Mouse (Mus musculus) limb, embryonic 11.5 days (tissue): ENCODE measurements around the gene C1rb. TPM values are rescaled to one million over a fixed set of nuclear protein-coding genes. Genes with fewer than 3 reads are reported as not detected.
"Not testable (repeated sequence)": the region's sequence is repeated elsewhere in the genome, so short reads cannot be mapped to it uniquely, and the experiment has no call there.

ENCODE experiments used
- ATAC-seq: fragments of 200-750 bp; cut with Nextera tagmentation; 2 replicates; pipeline ENCODE4 v1.8.0; 2017; ENCODE audit warnings: low read depth; ENCODE audit not compliant: insufficient number of reproducible peaks, low FRiP score, low TSS enrichment
- DNase-seq: peaks from one replicate; pipeline ENCODE4 v3.0.0-alpha.2; 2015; ENCODE audit warnings: low spot score
- H3K27ac ChIP-seq: fragments of 300-500 bp; sonication (generic); replicated peaks from 2 replicates; pipeline ENCODE4 v1.5.1; 2014; ENCODE audit warnings: low read depth, mild to moderate bottlenecking, low read length
- H3K27me3 ChIP-seq: fragments of 300-500 bp; sonication (generic); 2 replicates; pipeline ENCODE4 v1.6.1; 2014; ENCODE audit warnings: mild to moderate bottlenecking, low read length, mixed read lengths; ENCODE audit not compliant: control insufficient read depth, insufficient read depth
- H3K36me3 ChIP-seq: fragments of 300-500 bp; sonication (generic); 2 replicates; pipeline ENCODE4 v1.6.1; 2014; ENCODE audit warnings: mild to moderate bottlenecking, low read length, moderate library complexity, mixed read lengths; ENCODE audit not compliant: control insufficient read depth, insufficient read depth
- H3K4me1 ChIP-seq: fragments of 300-500 bp; sonication (generic); 2 replicates; pipeline ENCODE4 v1.6.1; 2014; ENCODE audit warnings: low read length, mixed read lengths; ENCODE audit not compliant: control insufficient read depth, insufficient read depth
- H3K4me2 ChIP-seq: fragments of 300-500 bp; sonication (generic); 2 replicates; pipeline ENCODE4 v1.6.1; 2014; ENCODE audit warnings: low read depth, mild to moderate bottlenecking, moderate library complexity; ENCODE audit not compliant: severe bottlenecking
- H3K4me3 ChIP-seq: fragments of 300-500 bp; sonication (generic); 2 replicates; pipeline ENCODE4 v1.5.1; 2014; ENCODE audit warnings: low read depth, low read length
- H3K9ac ChIP-seq: fragments of 300-500 bp; sonication (generic); 2 replicates; pipeline ENCODE4 v1.6.1; 2014; ENCODE audit warnings: mild to moderate bottlenecking, low read length
- H3K9me3 ChIP-seq: fragments of 300-500 bp; sonication (generic); 2 replicates; pipeline ENCODE4 v1.6.1; 2016; ENCODE audit warnings: low read length; ENCODE audit not compliant: control insufficient read depth
- WGBS: fragments of 180-500 bp; shearing (Covaris S2); extraction: QIAGEN DNeasy Blood & Tissue Kit; methylation state at CpG from one replicate; pipeline ENCODE4 v1.1.7; 2014; 5-methylcytosine and 5-hydroxymethylcytosine counted together
- polyA plus RNA-seq: library from polyadenylated mRNA; unstranded; fragments of >200 nt; fragmentation: Nextera tagmentation; extraction: Ambion mirVana; gene quantifications from 2 replicates; pipeline ENCODE4 v1.2.1, GENCODE M21; 2014

The C1rb gene
- polyA plus RNA-seq, 1 experiment from 2014 or later: not detected

DNA sequence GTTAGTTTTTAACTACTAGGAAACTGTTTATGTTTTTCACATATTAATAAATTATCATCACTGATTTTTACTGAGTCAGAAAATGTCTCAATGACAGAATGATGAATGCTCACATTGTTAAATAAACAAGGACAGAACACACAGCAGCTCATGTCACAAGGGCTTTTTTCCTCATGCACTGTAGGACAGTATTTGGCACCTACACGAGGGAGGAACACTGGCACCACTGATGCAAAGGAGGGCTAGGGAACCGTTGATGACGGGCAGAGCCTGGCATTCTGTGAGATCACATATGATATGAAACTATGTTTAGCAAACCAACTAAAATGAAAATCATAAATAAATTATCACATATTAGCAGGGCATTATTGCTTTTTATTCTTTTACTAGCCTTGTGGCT lies 14.8 kb downstream of the C1rb start:
- Histone ChIP-seq H3K27ac (no peak overlapping the region), H3K36me3 (no peaks in the 10 kb centered on the region), H3K4me2 (no peak overlapping the region), H3K9me3 (no peaks in the 10 kb centered on the region), H3K9ac (no peak overlapping the region), H3K27me3 (no peaks in the 10 kb centered on the region), H3K4me3 (no peak overlapping the region), H3K4me1 (no peaks in the 10 kb centered on the region)
- DNase-seq: no peak
- ATAC-seq: no peak
- WGBS: 90% methylated on average over 3 of the region's 3 CpGs

DNA sequence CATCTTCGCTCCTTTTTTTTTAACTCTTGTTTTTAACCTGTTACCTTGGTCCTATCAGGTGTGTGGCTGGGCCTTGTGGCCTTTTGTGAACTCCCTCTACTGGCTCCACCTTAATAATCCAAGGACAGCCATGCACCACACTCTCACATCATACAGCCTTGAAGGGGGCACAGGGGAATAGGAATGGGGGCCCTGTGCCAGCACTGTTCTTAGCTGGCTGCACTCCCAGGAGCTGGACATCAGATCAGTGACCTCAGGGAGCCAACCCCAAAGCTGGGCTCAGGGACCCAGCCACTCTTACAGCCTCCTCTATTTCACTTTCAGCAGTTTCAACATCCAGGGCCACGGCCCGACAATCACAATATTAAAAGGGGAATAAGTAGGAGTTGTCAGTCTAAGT lies 15.7 kb downstream of the C1rb start:
- H3K9ac ChIP-seq: no peak overlapping the region
- H3K9me3 ChIP-seq: no peaks in the 10 kb centered on the region
- no peaks in the 10 kb centered on the region for H3K27me3 ChIP-seq
- H3K4me2 ChIP-seq: no peak overlapping the region
- no peak overlapping the region for H3K4me3 ChIP-seq
- no peak for ATAC-seq
- no peaks in the 10 kb centered on the region for H3K36me3 ChIP-seq
- no peak overlapping the region for H3K27ac ChIP-seq
- DNase-seq: no peak
- H3K4me1 ChIP-seq: no peaks in the 10 kb centered on the region
- 86% methylated on average over 3 of the region's 3 CpGs for WGBS

DNA sequence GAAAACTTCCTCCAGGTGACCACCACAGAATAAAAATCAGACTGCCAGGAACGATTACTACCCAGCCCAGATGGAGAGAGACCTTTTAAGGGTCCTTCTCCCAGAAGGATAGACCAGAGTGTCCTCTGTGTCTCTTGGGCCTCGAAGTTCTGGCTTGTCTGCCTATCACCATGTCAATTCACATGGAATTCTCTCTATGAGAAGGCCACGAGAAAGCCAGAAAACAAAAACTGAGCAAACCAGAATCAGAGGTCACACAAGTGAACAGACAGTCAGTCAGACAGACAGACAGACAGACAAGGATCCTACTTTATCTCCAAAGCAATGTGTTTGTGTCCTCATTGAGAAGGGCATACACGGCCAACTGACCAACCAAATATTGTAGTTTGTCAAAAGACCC lies 16.2 kb downstream of the C1rb start:
- 78% methylated on average over 4 of the region's 4 CpGs for WGBS
- Histone ChIP-seq H3K4me2 (no peak overlapping the region), H3K27ac (no peak overlapping the region), H3K9me3 (no peaks in the 10 kb centered on the region), H3K4me3 (no peak overlapping the region), H3K27me3 (no peaks in the 10 kb centered on the region), H3K9ac (no peak overlapping the region), H3K36me3 (no peaks in the 10 kb centered on the region), H3K4me1 (no peaks in the 10 kb centered on the region)
- no peak for DNase-seq
- no peak for ATAC-seq

DNA sequence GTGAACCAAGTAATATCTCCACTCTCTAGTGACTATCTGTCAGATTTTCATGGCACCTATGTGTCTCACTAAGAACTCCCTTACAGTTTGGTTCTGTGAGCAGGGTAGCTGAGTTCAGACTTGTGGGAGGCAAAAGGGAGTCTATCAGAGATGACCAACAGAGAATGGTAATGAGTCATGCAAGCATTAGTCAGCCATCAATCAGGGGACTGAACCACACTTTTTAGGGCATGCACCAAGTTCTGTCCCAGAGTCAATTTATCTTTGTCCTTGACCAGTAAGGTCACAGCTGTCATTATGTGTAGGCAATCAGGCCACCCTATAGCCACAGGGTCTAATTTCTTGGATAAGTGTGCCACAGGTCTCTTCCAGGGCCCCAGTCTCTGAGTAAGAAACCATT lies 18.7 kb downstream of the C1rb start:
- no peaks in the 10 kb centered on the region for H3K4me1 ChIP-seq
- no peak overlapping the region for H3K4me3 ChIP-seq
- ATAC-seq: no peak
- H3K4me2 ChIP-seq: no peak overlapping the region
- no peaks in the 10 kb centered on the region for H3K27me3 ChIP-seq
- no peak overlapping the region for H3K9ac ChIP-seq
- no peaks in the 10 kb centered on the region for H3K9me3 ChIP-seq
- DNase-seq: no peak
- H3K27ac ChIP-seq: no peak overlapping the region
- H3K36me3 ChIP-seq: no peaks in the 10 kb centered on the region

DNA sequence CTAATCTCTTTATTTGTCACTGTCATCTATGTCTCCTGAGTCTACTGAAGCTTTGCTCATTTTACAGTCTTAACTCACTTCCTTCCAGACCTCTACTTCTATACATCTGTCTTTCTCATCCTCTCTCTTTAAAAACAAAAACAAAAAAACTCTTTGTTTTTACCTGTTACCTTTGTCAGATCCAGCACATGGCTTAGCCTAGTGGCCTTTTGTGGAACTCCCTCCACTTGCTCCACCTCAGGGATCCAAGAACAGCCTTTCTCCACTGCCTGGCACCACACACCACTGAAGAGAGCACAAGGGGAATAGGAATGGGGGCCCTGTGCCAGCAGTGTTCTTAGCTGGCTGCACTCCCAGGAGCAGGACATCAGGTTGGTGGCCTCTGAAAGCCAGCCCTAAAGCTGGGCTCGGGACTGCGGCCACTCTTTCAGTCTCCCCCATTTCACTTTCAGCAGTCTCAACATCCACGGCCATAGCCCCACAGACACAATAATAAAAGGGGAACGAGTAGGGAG lies 22.1 kb downstream of the C1rb start:
- H3K9ac ChIP-seq: no peak overlapping the region
- no peaks in the 10 kb centered on the region for H3K36me3 ChIP-seq
- DNase-seq: no peak
- no peak for ATAC-seq
- no peak overlapping the region for H3K4me2 ChIP-seq
- no peaks in the 10 kb centered on the region for H3K27me3 ChIP-seq
- 86% methylated on average over 4 of the region's 4 CpGs for WGBS
- H3K4me1 ChIP-seq: no peaks in the 10 kb centered on the region
- H3K9me3 ChIP-seq: no peaks in the 10 kb centered on the region
- no peak overlapping the region for H3K4me3 ChIP-seq
- no peak overlapping the region for H3K27ac ChIP-seq

DNA sequence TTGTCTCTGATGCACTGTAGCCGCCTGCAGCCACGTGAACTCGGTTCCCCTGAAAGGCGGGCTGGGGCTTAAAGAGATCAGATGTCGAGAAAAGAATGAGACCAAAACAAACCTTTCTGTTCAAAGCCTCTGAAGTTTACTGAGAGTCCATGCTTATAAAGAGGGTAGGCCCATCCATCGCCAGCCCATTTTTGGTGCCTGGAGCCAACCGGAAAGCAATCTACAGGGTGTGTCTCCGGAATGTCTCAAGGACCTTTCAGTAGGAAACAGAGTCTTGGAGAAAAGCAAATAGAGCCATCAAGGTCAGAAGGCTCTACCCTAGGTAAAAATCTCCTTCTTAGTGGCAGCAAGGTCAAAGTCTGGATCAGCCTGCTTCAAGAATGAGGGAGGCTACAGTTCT lies 23.0 kb downstream of the C1rb start:
- H3K36me3 ChIP-seq: no peaks in the 10 kb centered on the region
- 88% methylated on average over 8 of the region's 8 CpGs for WGBS
- H3K27me3 ChIP-seq: no peaks in the 10 kb centered on the region
- no peak overlapping the region for H3K4me3 ChIP-seq
- no peak overlapping the region for H3K9ac ChIP-seq
- DNase-seq (no peak), ATAC-seq (no peak)
- no peaks in the 10 kb centered on the region for H3K4me1 ChIP-seq
- H3K9me3 ChIP-seq: no peaks in the 10 kb centered on the region
- no peak overlapping the region for H3K4me2 ChIP-seq
- no peak overlapping the region for H3K27ac ChIP-seq

DNA sequence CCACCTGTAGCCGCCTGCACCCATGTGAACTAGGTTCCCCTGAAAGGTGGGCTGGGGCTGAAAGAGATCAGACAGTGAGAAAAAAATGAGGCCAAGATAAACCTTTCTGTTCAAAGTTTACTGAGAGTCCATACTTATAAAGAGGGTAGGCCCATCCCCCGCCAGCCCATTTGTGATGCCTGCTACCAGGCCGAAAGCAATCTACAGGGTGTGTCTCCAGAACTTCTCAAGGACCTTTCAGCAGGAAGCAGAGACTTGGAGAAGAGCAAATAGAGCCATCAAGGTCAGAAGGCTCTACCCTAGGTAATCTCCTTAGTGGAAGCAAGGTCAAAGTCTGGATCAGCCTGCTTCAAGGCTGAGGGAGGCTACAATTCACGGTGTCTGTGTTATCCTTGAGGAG lies 31.9 kb downstream of the C1rb start:
- WGBS: 92% methylated on average over 4 of the region's 4 CpGs

DNA sequence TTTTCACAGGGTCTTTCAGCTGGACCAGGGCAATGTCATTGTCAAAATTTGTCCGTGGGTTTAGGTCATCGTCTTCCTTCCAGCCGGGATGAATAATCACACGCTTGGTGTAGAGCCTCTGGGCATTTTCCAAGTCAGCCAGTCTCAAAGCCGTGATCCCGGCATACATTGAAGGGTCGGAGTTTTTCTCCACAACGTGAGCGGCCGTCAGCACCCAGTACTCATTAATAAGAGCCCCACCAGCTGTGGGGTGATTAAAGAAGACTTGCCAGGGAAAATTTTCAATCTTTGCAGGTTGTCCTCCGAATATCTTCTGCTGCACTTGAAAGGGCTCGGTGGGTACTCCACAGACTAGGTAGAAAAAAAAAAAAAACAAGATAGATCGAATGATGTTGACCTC lies 55.5 kb downstream of the C1rb start:
- Histone ChIP-seq H3K27me3 (no peaks in the 10 kb centered on the region), H3K4me1 (no peaks in the 10 kb centered on the region), H3K36me3 (no peaks in the 10 kb centered on the region), H3K9me3 (no peaks in the 10 kb centered on the region), H3K4me3 (no peak overlapping the region), H3K4me2 (no peak overlapping the region), H3K27ac (no peak overlapping the region), H3K9ac (no peak overlapping the region)
- ATAC-seq (no peak), DNase-seq (no peak)
- 90% methylated on average over 13 of the region's 13 CpGs for WGBS

More for the DNA sequence above, 31.9 kb downstream of the C1rb start:
- ATAC-seq: no peak
- H3K4me3 ChIP-seq: no peak overlapping the region
- no peak for DNase-seq
- H3K9ac ChIP-seq: no peak overlapping the region
- no peak overlapping the region for H3K27ac ChIP-seq
- no peaks in the 10 kb centered on the region for H3K4me1 ChIP-seq
- H3K4me2 ChIP-seq: no peak overlapping the region
- H3K9me3 ChIP-seq: no peaks in the 10 kb centered on the region
- no peaks in the 10 kb centered on the region for H3K36me3 ChIP-seq
- no peaks in the 10 kb centered on the region for H3K27me3 ChIP-seq

DNA sequence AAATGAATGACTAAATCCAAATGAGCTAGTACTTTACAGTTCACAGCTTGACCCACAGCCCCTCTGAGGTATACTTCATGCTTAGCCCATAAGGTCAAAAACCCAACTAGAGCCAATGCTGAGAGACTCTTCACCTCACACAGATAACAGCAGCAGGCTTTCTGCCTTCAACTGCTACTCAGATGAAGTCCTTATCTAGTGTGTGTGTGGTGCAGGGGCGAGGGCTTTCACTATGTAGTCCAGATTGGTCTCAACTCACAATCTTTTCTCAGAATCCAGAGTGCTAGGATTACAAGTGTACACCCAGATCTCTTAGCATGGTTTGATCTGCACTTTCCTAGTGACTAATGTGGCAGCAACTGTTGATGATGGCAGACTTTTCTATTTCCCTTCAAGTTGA lies 56.1 kb downstream of the C1rb start:
- not testable (repeated sequence) for H3K27ac ChIP-seq, H3K27me3 ChIP-seq, H3K4me1 ChIP-seq, H3K36me3 ChIP-seq, H3K4me3 ChIP-seq, ATAC-seq, H3K4me2 ChIP-seq, H3K9ac ChIP-seq, H3K9me3 ChIP-seq, DNase-seq
- 61% methylated on average over 1 of the region's 1 CpGs for WGBS
